Mouse (Mus musculus) kidney, postnatal 36 days (tissue): ENCODE measurements around the gene Taf5l.

Experiments used
- DNase-seq, 2 experiments: peaks; one replicate each; pipeline ENCODE4 v3.0.0; 2021 to 2022; ENCODE audit warnings: mixed read lengths in 2 of 2

The Taf5l gene

DNA sequence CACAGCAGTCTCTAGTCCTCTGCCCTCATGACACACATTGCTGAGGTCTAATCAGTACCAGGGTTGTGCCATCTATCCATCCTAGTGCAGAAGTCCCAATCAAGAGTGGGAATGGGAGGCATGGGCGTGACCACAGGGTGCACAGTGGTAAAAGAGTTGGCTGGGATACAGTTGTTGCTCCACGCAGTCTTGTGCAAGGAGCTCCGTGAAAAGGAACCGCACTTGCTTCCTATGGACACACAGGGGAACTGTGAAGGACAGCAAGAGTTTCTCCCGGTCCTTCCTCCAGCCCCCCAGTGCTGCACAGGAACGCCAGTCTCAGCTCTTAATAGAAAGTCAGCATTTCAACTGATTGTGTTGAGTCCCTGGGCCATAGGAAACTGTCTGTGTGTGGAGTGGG, 61.7 kb downstream of the Taf5l start:
- DNase-seq: no peak

DNA sequence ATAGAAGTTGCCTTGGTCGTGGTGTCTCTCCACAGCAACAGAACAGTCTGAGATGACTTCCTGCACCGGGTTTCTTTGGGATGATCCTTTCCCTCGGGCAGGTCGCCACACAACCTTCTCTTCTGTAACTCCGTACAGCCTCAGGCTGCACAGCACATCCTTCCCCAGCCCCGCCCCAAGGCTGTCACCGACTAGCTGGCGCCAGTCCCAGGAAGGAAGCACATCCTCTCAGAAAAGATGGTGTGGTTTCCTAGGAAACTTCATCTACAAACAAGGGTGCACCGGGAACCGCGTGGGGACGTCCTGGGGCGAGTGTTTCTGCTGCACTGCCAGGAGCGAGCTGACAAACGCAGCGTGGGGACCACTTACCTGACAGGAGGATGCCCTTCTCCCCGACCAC, 63.1 kb downstream of the Taf5l start:
- DNase-seq: peak in 1 of 2 experiments; percentile 37

DNA sequence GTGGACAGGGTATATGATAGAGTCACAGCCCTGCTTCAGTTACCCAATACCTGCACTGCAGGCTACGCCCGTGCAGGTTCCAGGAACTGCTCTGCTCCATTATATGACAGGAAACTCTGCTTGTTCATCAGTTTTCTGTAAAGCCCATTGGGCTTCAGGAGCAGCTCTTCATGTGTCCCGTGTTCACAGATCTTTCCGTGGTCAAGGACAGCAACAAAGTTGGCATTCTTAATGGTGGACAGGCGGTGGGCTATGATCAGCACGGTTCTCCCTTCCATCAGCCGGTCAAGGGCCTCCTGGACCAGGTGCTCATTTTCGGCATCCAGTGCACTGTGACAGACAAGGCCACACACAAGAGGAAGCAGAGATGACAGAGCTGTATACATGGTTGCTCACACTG, 67.0 kb downstream of the Taf5l start:
- DNase-seq: no peak

DNA sequence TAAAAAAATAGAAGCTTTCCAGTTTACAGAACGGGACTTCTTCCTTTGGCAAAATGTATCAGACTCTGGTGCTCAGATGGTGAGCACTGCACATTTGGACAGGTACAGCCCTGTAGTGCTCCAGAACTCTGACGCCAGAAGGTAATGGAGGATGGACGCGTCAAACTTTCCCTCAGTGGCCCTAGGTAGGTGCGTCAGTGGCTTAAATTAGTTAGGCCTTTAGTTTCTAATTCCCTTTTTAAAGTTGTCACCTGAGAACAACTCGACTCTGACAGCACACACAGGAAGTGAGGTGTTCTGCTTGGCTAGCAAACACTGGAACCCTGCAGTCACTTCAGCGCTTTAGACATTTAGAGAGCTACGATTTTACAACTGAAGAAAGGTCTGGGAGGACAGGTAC, 67.5 kb downstream of the Taf5l start:
- no peak for DNase-seq

DNA sequence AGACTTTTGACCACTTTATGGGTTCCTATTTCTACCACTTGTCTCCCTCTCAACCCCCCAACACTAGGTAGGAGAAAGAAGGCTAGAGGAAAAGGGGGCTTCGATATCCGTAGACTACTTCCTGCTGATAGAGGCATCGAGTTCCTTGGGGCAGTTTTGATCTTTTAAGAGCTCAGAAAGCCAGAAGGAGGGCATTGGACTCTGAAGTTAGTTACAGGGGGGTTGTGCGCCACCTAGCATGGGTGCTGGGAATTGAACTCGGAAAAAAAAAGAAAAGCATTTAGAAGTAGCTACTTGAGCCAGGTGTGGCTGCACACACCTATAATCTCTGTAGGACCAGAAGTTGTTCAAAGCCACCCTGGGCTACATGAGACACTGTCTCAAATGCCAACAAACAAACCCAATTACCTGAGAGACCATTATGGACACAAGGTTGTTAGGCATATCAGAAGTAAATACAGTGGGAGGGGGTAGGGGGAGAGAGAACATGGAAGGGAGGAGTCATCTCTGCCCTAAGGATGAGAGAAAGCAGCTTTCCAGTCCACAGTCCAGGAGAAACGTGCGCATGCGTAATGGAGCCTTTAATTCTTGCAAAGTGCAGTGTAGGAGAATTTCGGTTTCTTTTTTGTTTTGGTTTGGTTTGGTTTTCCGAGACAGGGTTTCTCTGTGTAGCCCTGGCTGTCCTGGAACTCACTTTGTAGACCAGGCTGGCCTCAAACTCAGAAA, 71.0 kb downstream of the Taf5l start:
- peak; percentile 67 to 76 for DNase-seq

DNA sequence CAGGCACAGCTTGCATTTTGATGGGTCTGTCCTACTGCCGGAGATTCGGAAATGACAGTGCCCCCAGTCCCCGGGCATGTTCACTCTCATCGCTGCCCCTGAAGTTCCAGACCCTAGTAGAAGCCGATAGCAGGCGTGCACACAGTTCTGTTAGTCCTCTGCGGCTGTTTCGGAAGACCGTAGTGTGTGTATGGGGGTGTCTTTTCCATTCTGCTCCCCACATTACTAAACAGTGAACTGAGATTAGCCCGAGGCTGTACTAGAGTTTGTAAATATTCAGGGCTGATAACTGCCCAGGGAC, 71.6 kb downstream of the Taf5l start:
- no peak for DNase-seq

DNA sequence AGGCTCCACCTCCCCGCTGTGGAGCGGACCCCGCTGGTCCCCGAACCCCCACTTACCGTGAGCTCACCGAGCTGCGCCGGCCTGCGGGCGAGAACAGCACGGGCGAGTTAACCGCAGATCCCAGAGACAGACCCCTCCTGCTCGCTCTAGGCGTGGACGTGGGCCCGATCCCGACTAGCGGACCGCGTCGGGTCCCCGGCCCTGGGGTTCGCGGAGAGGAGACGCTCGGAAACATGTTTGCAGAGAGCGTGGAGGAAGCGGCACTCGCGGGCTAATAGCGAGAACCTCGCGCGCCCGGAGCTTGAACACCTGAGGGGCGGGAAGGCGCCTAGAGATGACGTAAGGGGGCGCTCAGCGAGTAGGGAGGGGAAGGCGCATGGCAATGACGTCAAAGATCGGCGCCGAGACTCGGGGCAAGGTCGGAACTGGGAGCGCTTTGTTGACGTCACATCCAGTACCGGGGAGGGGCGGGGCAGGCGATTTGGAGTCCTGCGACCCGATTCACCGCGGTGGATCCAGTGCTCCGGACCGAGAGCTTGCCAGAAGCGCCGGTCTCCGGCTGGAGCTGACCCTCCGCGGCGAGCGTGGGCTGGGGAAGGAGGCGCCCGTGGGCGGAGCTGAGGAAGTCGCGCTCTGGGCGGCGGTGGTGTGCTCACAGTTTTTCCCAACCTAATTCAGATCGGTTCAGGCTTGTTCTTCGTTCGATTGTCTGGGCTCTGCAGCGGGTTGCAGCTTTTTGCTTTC, 72.1 kb downstream of the Taf5l start, which contains the start of gene Nup133:
Gene Nup133 (minus strand): TSS at position 324 of the 744 bp plus-strand sequence.
- DNase-seq: peak; percentile 99 to 100
